Mouse (Mus musculus): ENCODE measurements around the gene S1pr3. TPM values are rescaled to one million over a fixed set of nuclear protein-coding genes. Genes with fewer than 3 reads are reported as not detected.

S1pr3 gene
- total RNA-seq, 1 experiment: 1.2 TPM

DNA sequence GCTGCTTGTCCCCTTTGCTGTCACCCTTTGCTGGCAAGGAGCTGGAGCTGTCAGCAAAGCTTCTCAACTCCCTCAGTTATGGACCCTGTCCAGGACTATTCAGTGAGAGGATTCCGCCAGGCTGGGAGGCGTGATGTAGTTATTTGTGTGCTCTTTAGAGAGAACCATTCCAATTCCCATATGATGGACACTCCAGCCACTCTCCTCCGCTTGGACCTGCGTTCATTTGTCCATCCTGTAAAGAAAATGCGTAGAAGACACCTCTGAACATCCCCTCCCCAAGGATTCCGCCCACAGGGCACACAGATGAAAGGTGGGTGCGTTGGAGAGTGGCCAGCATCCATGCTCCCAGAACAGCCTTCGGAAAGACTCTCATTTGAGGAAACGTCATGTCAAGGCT lies 12.4 kb downstream of the S1pr3 start:
- no peaks in the 10 kb centered on the region; a peak in 1 of 4 replicates for H3K4me1 ChIP-seq (ENCODE audit: control insufficient read depth in 2 of 2, insufficient read depth in 2 of 2, low read length in 2 of 2, poor library complexity in 1 of 2)
- H3K36me3 ChIP-seq (ENCODE audit: control insufficient read depth, insufficient read depth, low read length, poor library complexity, severe bottlenecking): no peaks in the 10 kb centered on the region
- in situ Hi-C loops (cut with MboI; ENCODE audit: low sequenced_read_pairs in 2 of 2, unreplicated experiment in 2 of 2): loop anchor here (5.0 to 25.0 kb wide), 3 partner anchors 234 to 474 kb away; no protein-coding TSS in a partner anchor
- H3K9me3 ChIP-seq (ENCODE audit: control insufficient read depth, insufficient read depth, low read depth, low read length): no peaks in the 10 kb centered on the region
- no peak for DNase-seq (ENCODE audit: low read depth, low spot score)
- no peak for TF ChIP-seq ZNF384 (IDR thresholded peaks at IDR 0.05; ENCODE audit: low read depth, low read length)
- TF ChIP-seq HCFC1 (IDR thresholded peaks at IDR 0.05; ENCODE audit: borderline replicate concordance, insufficient read depth, low read length): no peak
- TF ChIP-seq ZC3H11A (IDR thresholded peaks at IDR 0.05; ENCODE audit: borderline replicate concordance, low read depth, low read length): no peak
- no peak for TF ChIP-seq MAFK (IDR thresholded peaks at IDR 0.05; ENCODE audit: insufficient read depth, low read depth, low read length)
- TF ChIP-seq CHD2 (IDR thresholded peaks at IDR 0.05; ENCODE audit: low read depth, low read length): no peak
- H3K27ac ChIP-seq (ENCODE audit: insufficient read depth, low read depth, low read length, poor library complexity, severe bottlenecking): no peak overlapping the region
- no peak overlapping the region for H3K9ac ChIP-seq (ENCODE audit: insufficient read depth, low read depth, low read length, poor library complexity, severe bottlenecking)
- H3K4me3 ChIP-seq (ENCODE audit: insufficient read depth in 1 of 2, low read depth in 1 of 2, low read length in 2 of 2, poor library complexity in 1 of 2, severe bottlenecking in 1 of 2): no peak overlapping the region

DNA sequence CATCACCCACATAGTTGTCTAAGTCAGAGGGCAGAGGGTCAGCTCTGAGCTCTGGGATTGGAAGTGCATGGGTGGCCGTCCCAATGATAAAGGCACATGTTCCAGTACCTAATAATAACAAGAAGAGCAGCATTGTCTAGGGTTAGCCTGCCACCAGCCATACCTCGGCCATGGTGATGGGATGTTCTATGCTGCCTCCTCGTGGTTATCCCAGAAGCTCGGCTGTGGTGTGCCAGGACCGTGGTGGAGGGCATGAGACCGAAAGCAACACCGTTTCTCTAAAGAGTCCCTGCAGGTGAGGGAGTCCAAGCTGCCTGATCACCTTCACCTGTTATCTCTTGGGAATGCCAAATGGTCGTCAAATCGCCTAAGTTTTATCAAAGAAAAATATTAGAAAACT lies 15.2 kb downstream of the S1pr3 start:
- no peaks in the 10 kb centered on the region for H3K36me3 ChIP-seq (ENCODE audit: control insufficient read depth, insufficient read depth, low read length, poor library complexity, severe bottlenecking)
- TF ChIP-seq HCFC1 (IDR thresholded peaks at IDR 0.05; ENCODE audit: borderline replicate concordance, insufficient read depth, low read length) (no peak), MAFK (IDR thresholded peaks at IDR 0.05; ENCODE audit: insufficient read depth, low read depth, low read length) (no peak), ZC3H11A (IDR thresholded peaks at IDR 0.05; ENCODE audit: borderline replicate concordance, low read depth, low read length) (no peak), CHD2 (IDR thresholded peaks at IDR 0.05; ENCODE audit: low read depth, low read length) (no peak), ZNF384 (IDR thresholded peaks at IDR 0.05; ENCODE audit: low read depth, low read length) (no peak)
- H3K9me3 ChIP-seq (ENCODE audit: control insufficient read depth, insufficient read depth, low read depth, low read length): no peaks in the 10 kb centered on the region
- in situ Hi-C loops (cut with MboI; ENCODE audit: low sequenced_read_pairs in 2 of 2, unreplicated experiment in 2 of 2): loop anchor here (5.0 to 25.0 kb wide), 3 partner anchors 236 to 476 kb away; no protein-coding TSS in a partner anchor
- H3K4me3 ChIP-seq (ENCODE audit: insufficient read depth in 1 of 2, low read depth in 1 of 2, low read length in 2 of 2, poor library complexity in 1 of 2, severe bottlenecking in 1 of 2): no peak overlapping the region
- H3K27ac ChIP-seq (ENCODE audit: insufficient read depth, low read depth, low read length, poor library complexity, severe bottlenecking): no peak overlapping the region
- H3K4me1 ChIP-seq (ENCODE audit: control insufficient read depth in 2 of 2, insufficient read depth in 2 of 2, low read length in 2 of 2, poor library complexity in 1 of 2): no peaks in the 10 kb centered on the region; a peak in 1 of 4 replicates
- no peak for DNase-seq (ENCODE audit: low read depth, low spot score)
- H3K9ac ChIP-seq (ENCODE audit: insufficient read depth, low read depth, low read length, poor library complexity, severe bottlenecking): no peak overlapping the region

DNA sequence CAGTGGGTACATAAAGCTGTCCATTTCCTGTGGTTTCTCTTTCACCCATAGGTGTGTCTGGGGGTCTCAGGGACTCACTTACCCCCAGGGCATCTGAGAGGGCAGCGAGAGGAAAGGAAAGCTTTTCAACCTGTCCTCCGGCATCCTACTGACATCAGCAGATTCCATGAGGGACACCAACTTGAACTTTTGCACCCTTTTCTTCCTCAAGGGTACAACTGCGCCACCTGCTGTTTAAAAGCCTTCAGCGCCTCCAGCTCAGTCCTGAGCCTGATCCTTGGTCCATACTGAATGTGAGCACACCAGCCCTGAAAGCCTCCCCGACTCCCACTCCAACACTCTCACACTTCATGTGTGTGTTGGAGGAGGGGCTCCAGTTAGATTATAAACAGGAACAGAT lies 16.2 kb downstream of the S1pr3 start:
- no peak overlapping the region for H3K4me3 ChIP-seq (ENCODE audit: insufficient read depth in 1 of 2, low read depth in 1 of 2, low read length in 2 of 2, poor library complexity in 1 of 2, severe bottlenecking in 1 of 2)
- H3K9me3 ChIP-seq (ENCODE audit: control insufficient read depth, insufficient read depth, low read depth, low read length): no peaks in the 10 kb centered on the region
- DNase-seq (ENCODE audit: low read depth, low spot score): peak; percentile 77
- H3K27ac ChIP-seq (ENCODE audit: insufficient read depth, low read depth, low read length, poor library complexity, severe bottlenecking): no peak overlapping the region
- no peaks in the 10 kb centered on the region for H3K4me1 ChIP-seq (ENCODE audit: control insufficient read depth in 2 of 2, insufficient read depth in 2 of 2, low read length in 2 of 2, poor library complexity in 1 of 2)
- H3K9ac ChIP-seq (ENCODE audit: insufficient read depth, low read depth, low read length, poor library complexity, severe bottlenecking): no peak overlapping the region
- H3K36me3 ChIP-seq (ENCODE audit: control insufficient read depth, insufficient read depth, low read length, poor library complexity, severe bottlenecking): no peaks in the 10 kb centered on the region
- no peak for TF ChIP-seq HCFC1 (IDR thresholded peaks at IDR 0.05; ENCODE audit: borderline replicate concordance, insufficient read depth, low read length)
- peak; percentile 72; the same call in 1 of the 2 replicates for TF ChIP-seq ZC3H11A (IDR thresholded peaks at IDR 0.05; ENCODE audit: borderline replicate concordance, low read depth, low read length)
- TF ChIP-seq MAFK (IDR thresholded peaks at IDR 0.05; ENCODE audit: insufficient read depth, low read depth, low read length): peak; percentile 66
- in situ Hi-C loops (cut with MboI; ENCODE audit: low sequenced_read_pairs in 2 of 2, unreplicated experiment in 2 of 2): loop anchor here (5.0 to 25.0 kb wide), 3 partner anchors 237 to 477 kb away; no protein-coding TSS in a partner anchor

DNA sequence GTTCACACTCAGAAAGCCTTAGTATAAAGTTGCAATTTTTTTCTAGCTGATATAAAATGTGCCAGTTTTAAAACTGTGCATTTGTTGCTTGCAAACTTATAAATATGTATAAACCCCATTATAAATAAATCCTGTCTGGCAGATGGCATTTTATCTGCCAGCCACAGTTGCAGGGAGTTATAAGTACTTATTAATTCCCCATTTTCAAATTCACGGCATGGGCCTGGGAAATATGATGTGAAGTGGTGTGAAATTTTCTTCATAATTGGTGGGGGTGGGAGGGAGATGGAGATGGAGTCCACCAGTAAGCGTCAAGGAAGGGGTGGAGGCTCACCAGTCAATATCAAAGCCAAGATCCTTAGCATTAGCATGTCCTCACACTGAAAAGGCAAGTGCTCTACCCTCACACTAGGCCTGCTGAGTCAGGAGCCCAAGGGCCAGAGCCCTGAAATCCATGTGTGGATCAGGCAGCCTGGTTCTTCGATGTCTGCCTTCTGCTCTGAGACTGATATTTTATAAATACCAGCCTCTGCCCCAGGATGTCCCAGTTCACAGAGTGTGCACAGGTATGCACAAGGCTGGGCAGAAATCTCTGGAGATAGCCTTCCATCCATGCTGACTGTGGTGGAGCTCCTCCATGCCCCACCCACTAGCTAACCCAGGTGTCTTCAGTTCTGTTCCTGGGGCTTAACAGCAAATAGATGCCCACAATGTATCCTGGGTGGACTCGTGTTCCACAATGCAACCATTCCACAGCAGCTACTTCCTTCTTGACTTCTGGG lies 17.4 kb downstream of the S1pr3 start:
- H3K4me3 ChIP-seq (ENCODE audit: insufficient read depth in 1 of 2, low read depth in 1 of 2, low read length in 2 of 2, poor library complexity in 1 of 2, severe bottlenecking in 1 of 2): no peak overlapping the region
- H3K4me1 ChIP-seq (ENCODE audit: control insufficient read depth in 2 of 2, insufficient read depth in 2 of 2, low read length in 2 of 2, poor library complexity in 1 of 2): no peaks in the 10 kb centered on the region
- no peak overlapping the region for H3K9ac ChIP-seq (ENCODE audit: insufficient read depth, low read depth, low read length, poor library complexity, severe bottlenecking)
- H3K9me3 ChIP-seq (ENCODE audit: control insufficient read depth, insufficient read depth, low read depth, low read length): no peaks in the 10 kb centered on the region
- no peak for TF ChIP-seq ZC3H11A (IDR thresholded peaks at IDR 0.05; ENCODE audit: borderline replicate concordance, low read depth, low read length)
- TF ChIP-seq HCFC1 (IDR thresholded peaks at IDR 0.05; ENCODE audit: borderline replicate concordance, insufficient read depth, low read length): no peak
- no peak for TF ChIP-seq CHD2 (IDR thresholded peaks at IDR 0.05; ENCODE audit: low read depth, low read length)
- TF ChIP-seq ZNF384 (IDR thresholded peaks at IDR 0.05; ENCODE audit: low read depth, low read length): no peak
- no peak for TF ChIP-seq MAFK (IDR thresholded peaks at IDR 0.05; ENCODE audit: insufficient read depth, low read depth, low read length)
- DNase-seq (ENCODE audit: low read depth, low spot score): no peak
- H3K36me3 ChIP-seq (ENCODE audit: control insufficient read depth, insufficient read depth, low read length, poor library complexity, severe bottlenecking): no peaks in the 10 kb centered on the region
- in situ Hi-C loops (cut with MboI; ENCODE audit: low sequenced_read_pairs in 2 of 2, unreplicated experiment in 2 of 2): no loop called here
- H3K27ac ChIP-seq (ENCODE audit: insufficient read depth, low read depth, low read length, poor library complexity, severe bottlenecking): no peak overlapping the region

All from ES-E14 (cell line).